Mouse (Mus musculus): ENCODE data around the gene AI413582.

Gene AI413582

GRCm38 (mm10) chr17:27513916-27514762 lies 51.4 kb downstream of the AI413582 start:
- DNase-seq = no peak
